Mouse (Mus musculus): ENCODE data around the gene Lrmda. TPM values are rescaled to one million over a fixed set of nuclear protein-coding genes. Genes with fewer than 3 reads are reported as not detected.

Gene Lrmda
- polyA plus RNA-seq, 1 experiment from 2014 or later, result 1.8 TPM

- Histone ChIP-seq H3K27me3 (replicated peaks; ENCODE audit: control insufficient read depth, insufficient read depth, low read length) (no peaks in the 10 kb centered on the region), H3K9me3 (ENCODE audit: control insufficient read depth) (no peaks in the 10 kb centered on the region), H3K27ac (ENCODE audit: low read depth, low read length) (no peak overlapping the region), H3K4me3 (ENCODE audit: low read depth, low read length) (no peak overlapping the region), H3K9ac (ENCODE audit: low read depth, low read length) (no peak overlapping the region), H3K4me1 (replicated peaks; ENCODE audit: control insufficient read depth, insufficient read depth, low read length) (no peaks in the 10 kb centered on the region), H3K36me3 (ENCODE audit: control insufficient read depth, insufficient read depth) (no peaks in the 10 kb centered on the region), H3K4me2 (replicated peaks; ENCODE audit: low read depth) (0 out of 2 replicates have a peak overlapping the region, but pooled peaks have one; percentile 21)
- peak; percentile 98 for TF ChIP-seq CTCF (IDR thresholded peaks at IDR 0.05; ENCODE audit: low read depth)
- ATAC-seq, result no peak
- WGBS, result 16% methylated on average over 6 of the region's 6 CpGs
Measured at GRCm38 (mm10) chr14:22578224-22578623, 558.7 kb downstream of the Lrmda start.

- no peaks in the 10 kb centered on the region for H3K9me3 ChIP-seq (ENCODE audit: control insufficient read depth)
- TF ChIP-seq CTCF (IDR thresholded peaks at IDR 0.05; ENCODE audit: low read depth), result no peak
Measured at GRCm38 (mm10) chr14:22578986-22579385, 559.5 kb downstream of the Lrmda start.

GRCm38 (mm10) chr14:22582065-22582464 lies 562.6 kb downstream of the Lrmda start:
- TF ChIP-seq CTCF (IDR thresholded peaks at IDR 0.05; ENCODE audit: low read depth), result no peak
- Histone ChIP-seq H3K4me1 (replicated peaks; ENCODE audit: control insufficient read depth, insufficient read depth, low read length) (no peaks in the 10 kb centered on the region), H3K4me3 (ENCODE audit: low read depth, low read length) (no peak overlapping the region), H3K27ac (ENCODE audit: low read depth, low read length) (no peak overlapping the region), H3K9me3 (ENCODE audit: control insufficient read depth) (no peaks in the 10 kb centered on the region), H3K9ac (ENCODE audit: low read depth, low read length) (no peak overlapping the region), H3K36me3 (ENCODE audit: control insufficient read depth, insufficient read depth) (no peaks in the 10 kb centered on the region), H3K27me3 (replicated peaks; ENCODE audit: control insufficient read depth, insufficient read depth, low read length) (no peaks in the 10 kb centered on the region), H3K4me2 (replicated peaks; ENCODE audit: low read depth) (no peak overlapping the region)
- ATAC-seq, result no peak
- 49% methylated on average over 9 of the region's 9 CpGs for whole genome bisulfite sequencing

More at GRCm38 (mm10) chr14:22578986-22579385, 559.5 kb downstream of the Lrmda start:
- no peaks in the 10 kb centered on the region for H3K4me1 ChIP-seq (replicated peaks; ENCODE audit: control insufficient read depth, insufficient read depth, low read length)
- 84% methylated on average over 3 of the region's 3 CpGs for WGBS
- no peaks in the 10 kb centered on the region for H3K36me3 ChIP-seq (ENCODE audit: control insufficient read depth, insufficient read depth)
- no peak overlapping the region for H3K4me3 ChIP-seq (ENCODE audit: low read depth, low read length)
- no peaks in the 10 kb centered on the region for H3K27me3 ChIP-seq (replicated peaks; ENCODE audit: control insufficient read depth, insufficient read depth, low read length)
- no peak for ATAC-seq
- H3K9ac ChIP-seq (ENCODE audit: low read depth, low read length), result no peak overlapping the region
- H3K4me2 ChIP-seq (replicated peaks; ENCODE audit: low read depth), result no peak overlapping the region
- H3K27ac ChIP-seq (ENCODE audit: low read depth, low read length), result no peak overlapping the region

GRCm38 (mm10) chr14:22586281-22586680 lies 566.8 kb downstream of the Lrmda start:
- H3K4me1 ChIP-seq (replicated peaks; ENCODE audit: control insufficient read depth, insufficient read depth, low read length), result no peaks in the 10 kb centered on the region
- H3K27me3 ChIP-seq (replicated peaks; ENCODE audit: control insufficient read depth, insufficient read depth, low read length), result no peaks in the 10 kb centered on the region
- no peak overlapping the region for H3K27ac ChIP-seq (ENCODE audit: low read depth, low read length)
- H3K4me2 ChIP-seq (replicated peaks; ENCODE audit: low read depth), result no peak overlapping the region
- no peak for ATAC-seq
- H3K36me3 ChIP-seq (ENCODE audit: control insufficient read depth, insufficient read depth), result no peaks in the 10 kb centered on the region
- H3K9ac ChIP-seq (ENCODE audit: low read depth, low read length), result no peak overlapping the region
- no peak overlapping the region for H3K4me3 ChIP-seq (ENCODE audit: low read depth, low read length)
- TF ChIP-seq CTCF (IDR thresholded peaks at IDR 0.05; ENCODE audit: low read depth), result no peak
- no peaks in the 10 kb centered on the region for H3K9me3 ChIP-seq (ENCODE audit: control insufficient read depth)
- WGBS, result 57% methylated on average over 4 of the region's 4 CpGs

- no peak for TF ChIP-seq CTCF (IDR thresholded peaks at IDR 0.05; ENCODE audit: low read depth)
- WGBS, result 69% methylated on average over 4 of the region's 4 CpGs
Measured at GRCm38 (mm10) chr14:22586796-22587195, 567.3 kb downstream of the Lrmda start.

GRCm38 (mm10) chr14:22587285-22587957 lies 567.9 kb downstream of the Lrmda start:
- no peak for TF ChIP-seq CTCF (IDR thresholded peaks at IDR 0.05; ENCODE audit: low read depth)
- no peak for ATAC-seq

More at GRCm38 (mm10) chr14:22586796-22587195, 567.3 kb downstream of the Lrmda start:
- Histone ChIP-seq H3K4me1 (replicated peaks; ENCODE audit: control insufficient read depth, insufficient read depth, low read length) (no peaks in the 10 kb centered on the region), H3K9me3 (ENCODE audit: control insufficient read depth) (no peaks in the 10 kb centered on the region), H3K4me3 (ENCODE audit: low read depth, low read length) (no peak overlapping the region), H3K4me2 (replicated peaks; ENCODE audit: low read depth) (no peak overlapping the region), H3K9ac (ENCODE audit: low read depth, low read length) (no peak overlapping the region), H3K27me3 (replicated peaks; ENCODE audit: control insufficient read depth, insufficient read depth, low read length) (no peaks in the 10 kb centered on the region), H3K36me3 (ENCODE audit: control insufficient read depth, insufficient read depth) (no peaks in the 10 kb centered on the region), H3K27ac (ENCODE audit: low read depth, low read length) (no peak overlapping the region)
- no peak for ATAC-seq

More at GRCm38 (mm10) chr14:22587285-22587957, 567.9 kb downstream of the Lrmda start:
- Histone ChIP-seq H3K9me3 (ENCODE audit: control insufficient read depth) (no peaks in the 10 kb centered on the region), H3K4me1 (replicated peaks; ENCODE audit: control insufficient read depth, insufficient read depth, low read length) (no peaks in the 10 kb centered on the region), H3K27ac (ENCODE audit: low read depth, low read length) (no peak overlapping the region), H3K36me3 (ENCODE audit: control insufficient read depth, insufficient read depth) (no peaks in the 10 kb centered on the region), H3K9ac (ENCODE audit: low read depth, low read length) (no peak overlapping the region), H3K4me2 (replicated peaks; ENCODE audit: low read depth) (no peak overlapping the region), H3K4me3 (ENCODE audit: low read depth, low read length) (no peak overlapping the region), H3K27me3 (replicated peaks; ENCODE audit: control insufficient read depth, insufficient read depth, low read length) (no peaks in the 10 kb centered on the region)
- 78% methylated on average over 4 of the region's 4 CpGs for WGBS

All from intestine, postnatal 0 days (tissue).